ENCODE assay signal across 8 mouse cellular contexts in genomic region chr12:117451441-117451840, GRCm38 (mm10).
DNase-seq lines count a peak whose midpoint lies in the region; ATAC-seq and TF ChIP-seq lines count a peak whose summit lies in the region.

No protein-coding gene starts in this region.

- no peak overlapping the region for H3K4me3 ChIP-seq in layer of hippocampus, adult 2 months
- no peak overlapping the region for H3K4me3 ChIP-seq in ES-E14 (ENCODE audit: insufficient read depth in 1 of 2, low read depth in 1 of 2, low read length in 2 of 2, poor library complexity in 1 of 2, severe bottlenecking in 1 of 2)

- H3K27ac ChIP-seq in layer of hippocampus, adult 2 months, result no peak overlapping the region
- no peak overlapping the region for H3K27ac ChIP-seq in ES-E14 (ENCODE audit: insufficient read depth, low read depth, low read length, poor library complexity, severe bottlenecking)

- H3K9me3 ChIP-seq in ES-E14 (ENCODE audit: control insufficient read depth, insufficient read depth, low read depth, low read length), result no peaks in the 10 kb centered on the region

- 0 out of 2 replicates have a peak, but pooled peaks have one; percentile 58 for ATAC-seq in megakaryocyte-erythroid progenitor cell, adult 5-6 weeks (replicated peaks; ENCODE audit: low FRiP score, low TSS enrichment, poor library complexity, severe bottlenecking)

- H3K9ac ChIP-seq in ES-E14 (ENCODE audit: insufficient read depth, low read depth, low read length, poor library complexity, severe bottlenecking), result no peak overlapping the region

- H3K4me1 ChIP-seq in ES-E14 (ENCODE audit: control insufficient read depth in 2 of 2, insufficient read depth in 2 of 2, low read length in 2 of 2, poor library complexity in 1 of 2), result peaks cover 8 to 14% of the 10 kb centered on the region in 2 experiments

- in situ Hi-C loops in ES-E14 (cut with MboI; ENCODE audit: low sequenced_read_pairs in 2 of 2, unreplicated experiment in 2 of 2), result no loop called here

- DNase-seq in adrenal gland, postnatal 14 days, result peak; percentile 33
- no peak for DNase-seq in adrenal gland, postnatal 25 days
- DNase-seq in layer of hippocampus, adult 2 months (ENCODE audit: low spot score in 2 of 2), result no peak
- no peak for DNase-seq in layer of hippocampus, adult 8-10 months (ENCODE audit: low spot score in 2 of 2)
- peak; percentile 44 for DNase-seq in ES-E14 (ENCODE audit: low read depth, low spot score)
- no peak for DNase-seq in yolk sac, embryonic 10.5 days (ENCODE audit: low spot score)
- no peak for DNase-seq in cerebellum, adult 9-11 months

- TF ChIP-seq CTCF in layer of hippocampus, adult 2 months (conservative IDR thresholded peaks at IDR 0.05), result peak; percentile 70

- H3K36me3 ChIP-seq in ES-E14 (ENCODE audit: control insufficient read depth, insufficient read depth, low read length, poor library complexity, severe bottlenecking), result no peaks in the 10 kb centered on the region

TF ChIP-seq in ES-E14, 5 proteins besides CTCF, POLR2A, EP300 and RAD21:
- TF ChIP-seq ZC3H11A (IDR thresholded peaks at IDR 0.05; ENCODE audit: borderline replicate concordance, low read depth, low read length) (0 out of 2 replicates have a peak, but pooled peaks have one; percentile 3), ZNF384 (IDR thresholded peaks at IDR 0.05; ENCODE audit: low read depth, low read length) (no peak)
TF ChIP-seq in ES-E14: peak in this region for 1.

Comparison
In these comparisons a context has a peak if more than half of its experiments do, and no peak if none do; other contexts are left out.
1. DNase-seq: peak in adrenal gland, postnatal 14 days (single experiment) and ES-E14 (single experiment); none in adrenal gland, postnatal 25 days (single experiment), layer of hippocampus, adult 2 months (0 of 2), layer of hippocampus, adult 8-10 months (0 of 2), yolk sac, embryonic 10.5 days (single experiment) and cerebellum, adult 9-11 months (single experiment).